Mouse (Mus musculus) macrophage (primary cell): ENCODE measurements at regions not wholly inside any gene's neighbourhood (a gene's known extent, or its start where the extent isn't known, plus 50 kb on each side); places are given as distances from the start of the nearest gene placed in this dataset.

Source experiments
- H3K27ac ChIP-seq: fragments of 350-480 bp; formaldehyde crosslinking; 2 replicates; pipeline ENCODE4 v1.9.0; 2021
- H3K36me3 ChIP-seq: fragments of 350-480 bp; formaldehyde crosslinking; 2 replicates; pipeline ENCODE4 v1.9.0; 2021; ENCODE audit errors: inconsistent target
- H3K4me3 ChIP-seq: fragments of 350-480 bp; formaldehyde crosslinking; 2 replicates; pipeline ENCODE4 v1.9.0; 2021; ENCODE audit errors: inconsistent target
- H3K79me2 ChIP-seq: fragments of 350-480 bp; formaldehyde crosslinking; 2 replicates; pipeline ENCODE4 v1.9.0; 2021; ENCODE audit errors: inconsistent target
- WGBS: methylation state at CpG from one replicate; pipeline ENCODE4 v1.1.7; 2026; ENCODE audit warnings: inconsistent platforms; ENCODE audit not compliant: missing documents; 5-methylcytosine and 5-hydroxymethylcytosine counted together

DNA sequence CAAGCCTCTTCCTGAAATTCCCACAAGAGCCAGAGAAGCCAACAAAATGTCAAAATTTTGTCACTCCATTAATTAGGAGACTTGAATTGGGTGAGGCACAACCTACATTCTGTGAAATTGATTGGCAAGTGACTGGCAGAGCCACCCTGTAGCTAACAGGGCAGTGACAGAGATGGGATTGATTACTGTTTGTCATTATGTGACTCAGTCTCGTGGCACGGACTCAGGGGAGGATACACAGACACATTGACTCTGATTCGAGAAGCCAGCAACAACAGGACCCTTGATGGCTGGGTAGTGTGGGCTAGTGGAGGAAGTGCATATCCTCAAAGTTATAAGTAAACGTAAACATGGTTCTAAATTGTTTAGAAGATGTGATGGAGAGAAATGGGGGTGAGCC, 445.8 kb upstream of the Pkn2 start:
- whole genome bisulfite sequencing = 65% methylated on average over 4 of the region's 4 CpGs
- H3K27ac ChIP-seq = no peak overlapping the region
- no peak overlapping the region for H3K4me3 ChIP-seq
- H3K36me3 ChIP-seq = no peaks in the 10 kb centered on the region
- no peaks in the 10 kb centered on the region for H3K79me2 ChIP-seq

GRCm38 (mm10) chr3:143316457-143316856, 434.7 kb upstream of the Pkn2 start:
- 85% methylated on average over 7 of the region's 7 CpGs for WGBS
- no peak overlapping the region for H3K4me3 ChIP-seq
- no peaks in the 10 kb centered on the region for H3K36me3 ChIP-seq
- H3K27ac ChIP-seq = no peak overlapping the region
- no peaks in the 10 kb centered on the region for H3K79me2 ChIP-seq

DNA sequence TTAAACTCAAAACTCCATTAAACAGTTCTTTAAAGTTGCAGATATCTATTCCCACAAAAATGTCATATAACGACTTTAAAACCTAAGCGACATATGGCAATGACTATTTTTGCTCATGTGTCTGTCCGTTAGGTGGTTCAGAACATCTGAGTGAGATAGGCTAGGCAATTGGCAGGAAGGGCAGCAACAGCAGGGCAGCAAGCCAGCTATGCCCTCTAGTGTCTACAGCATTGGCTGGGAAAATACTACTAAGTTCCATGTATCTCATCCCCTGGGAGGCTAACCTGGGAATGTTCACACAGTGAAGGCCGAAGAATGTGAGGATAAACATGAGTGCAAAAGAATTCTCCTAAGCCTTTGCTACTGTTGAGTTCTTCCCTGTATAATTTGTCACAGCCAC, 410.0 kb upstream of the Pkn2 start:
- H3K27ac ChIP-seq = no peak overlapping the region
- no peak overlapping the region for H3K4me3 ChIP-seq
- H3K79me2 ChIP-seq = no peaks in the 10 kb centered on the region
- WGBS = 94% methylated on average over 4 of the region's 4 CpGs
- H3K36me3 ChIP-seq = no peaks in the 10 kb centered on the region

GRCm38 (mm10) chr3:143264132-143264531, 382.3 kb upstream of the Pkn2 start:
- whole genome bisulfite sequencing = 96% methylated on average over 6 of the region's 6 CpGs
- Histone ChIP-seq H3K4me3 (no peak overlapping the region), H3K36me3 (no peaks in the 10 kb centered on the region), H3K27ac (no peak overlapping the region), H3K79me2 (no peaks in the 10 kb centered on the region)

DNA sequence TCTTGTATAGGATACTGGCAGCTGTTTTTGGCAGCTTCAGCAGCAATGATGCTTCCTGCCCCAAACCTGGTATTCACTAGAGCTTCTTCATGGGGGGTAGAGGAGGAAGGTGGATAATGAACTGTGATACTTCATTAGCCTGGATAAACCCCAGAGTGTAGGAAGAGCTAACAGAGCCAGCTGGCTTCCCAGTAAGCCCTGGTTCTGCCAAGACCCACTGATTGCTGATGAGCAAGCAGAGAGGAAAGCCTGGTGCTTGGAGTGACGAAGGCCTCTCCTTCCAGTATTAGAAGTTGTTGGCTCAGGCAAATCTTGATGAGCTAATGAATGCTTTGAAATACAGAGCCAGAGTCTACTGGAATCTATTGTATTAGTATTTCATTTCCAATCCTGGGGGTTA, 370.8 kb upstream of the Pkn2 start:
- Histone ChIP-seq H3K36me3 (no peaks in the 10 kb centered on the region), H3K79me2 (no peaks in the 10 kb centered on the region), H3K27ac (no peak overlapping the region), H3K4me3 (no peak overlapping the region)
- 93% methylated on average over 1 of the region's 1 CpGs for WGBS

DNA sequence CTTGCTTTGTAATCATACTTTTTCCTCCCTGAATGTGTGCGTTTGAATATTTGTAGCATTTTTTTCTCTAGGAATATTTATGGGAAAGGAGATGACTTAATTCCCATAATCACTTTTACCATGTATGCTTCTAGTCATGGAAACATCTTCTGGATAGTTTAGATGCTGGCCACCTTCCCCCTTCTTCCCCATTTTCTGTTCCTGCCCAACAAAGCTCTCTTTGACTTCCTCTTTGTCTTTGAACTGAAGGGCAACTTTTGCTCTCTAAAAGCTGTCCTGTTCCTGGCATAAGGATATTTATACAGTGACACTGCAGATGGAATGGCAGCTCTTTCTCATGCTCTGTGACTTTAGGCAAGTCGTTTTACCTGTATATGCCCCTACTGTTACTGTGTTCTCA, 370.2 kb upstream of the Pkn2 start:
- H3K36me3 ChIP-seq = no peaks in the 10 kb centered on the region
- no peak overlapping the region for H3K27ac ChIP-seq
- no peak overlapping the region for H3K4me3 ChIP-seq
- WGBS = 50% methylated on average over 2 of the region's 2 CpGs
- H3K79me2 ChIP-seq = no peaks in the 10 kb centered on the region

- no peaks in the 10 kb centered on the region for H3K36me3 ChIP-seq
- H3K4me3 ChIP-seq = no peak overlapping the region
- WGBS = 49% methylated on average over 3 of the region's 4 CpGs
- no peaks in the 10 kb centered on the region for H3K79me2 ChIP-seq
- no peak overlapping the region for H3K27ac ChIP-seq
Measured at GRCm38 (mm10) chr3:143242691-143243090, 360.9 kb upstream of the Pkn2 start.

DNA sequence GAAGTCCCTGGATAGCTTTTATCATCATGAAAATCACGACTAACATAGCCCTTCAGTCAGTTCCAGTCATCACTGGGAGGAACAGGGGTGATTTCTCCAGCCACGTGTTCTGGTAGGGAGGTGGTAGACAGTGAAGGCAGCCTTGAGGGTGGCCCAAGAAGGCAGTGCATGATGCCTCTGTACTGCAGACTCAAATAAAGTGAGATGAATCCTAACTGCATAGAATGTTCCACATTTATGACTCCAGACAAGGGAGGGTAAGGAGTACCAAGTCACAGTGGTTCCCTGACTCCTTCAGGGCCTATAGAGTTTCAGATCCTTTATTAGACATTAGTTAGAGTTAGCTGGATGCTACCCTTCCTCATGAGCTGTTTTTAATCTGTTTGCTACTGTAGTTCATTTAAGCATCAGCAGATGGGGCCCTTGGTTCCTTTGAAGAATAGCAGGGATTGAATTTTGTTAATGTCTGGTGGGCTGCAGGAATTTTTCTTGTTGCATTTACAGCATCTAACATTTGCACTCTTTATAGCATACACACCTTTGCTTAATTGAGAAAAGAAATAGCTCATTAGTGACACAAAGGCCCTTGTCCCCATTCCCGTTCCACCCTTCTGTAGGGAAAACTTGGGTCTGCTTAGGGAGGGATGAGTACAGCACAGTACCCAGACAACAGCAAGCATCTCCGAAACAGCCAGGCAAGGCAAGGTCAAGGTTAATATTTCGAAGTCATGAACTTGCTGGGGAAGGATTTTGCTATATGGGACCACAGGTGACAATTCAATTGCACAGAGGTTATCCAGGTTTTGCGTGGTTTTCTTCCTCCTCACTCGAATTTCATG, 359.0 kb upstream of the Pkn2 start:
- H3K79me2 ChIP-seq = no peaks in the 10 kb centered on the region
- H3K27ac ChIP-seq = no peak overlapping the region
- no peaks in the 10 kb centered on the region for H3K36me3 ChIP-seq
- no peak overlapping the region for H3K4me3 ChIP-seq
- 82% methylated on average over 7 of the region's 7 CpGs for WGBS

DNA sequence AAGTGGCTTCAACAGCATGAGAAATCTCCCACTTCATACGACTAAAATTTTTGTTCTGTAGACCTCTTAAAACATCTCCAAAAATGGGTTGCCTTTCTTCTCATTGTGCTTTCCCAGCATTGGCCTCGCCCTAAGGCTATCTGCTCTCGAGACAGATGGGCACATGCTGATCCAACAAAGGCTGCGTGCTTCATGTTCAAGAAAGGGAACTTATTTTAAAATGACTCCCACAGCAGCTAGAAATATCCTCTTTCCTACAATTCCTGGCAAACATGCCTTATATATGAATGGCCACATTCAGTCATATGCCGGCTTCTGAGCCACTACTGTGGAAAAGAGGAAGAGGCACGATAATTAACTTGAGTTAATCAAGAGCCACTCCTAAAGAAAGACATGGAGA, 356.7 kb upstream of the Pkn2 start:
- Histone ChIP-seq H3K79me2 (no peaks in the 10 kb centered on the region), H3K4me3 (no peak overlapping the region), H3K36me3 (no peaks in the 10 kb centered on the region), H3K27ac (no peak overlapping the region)
- WGBS = 90% methylated on average over 6 of the region's 6 CpGs

DNA sequence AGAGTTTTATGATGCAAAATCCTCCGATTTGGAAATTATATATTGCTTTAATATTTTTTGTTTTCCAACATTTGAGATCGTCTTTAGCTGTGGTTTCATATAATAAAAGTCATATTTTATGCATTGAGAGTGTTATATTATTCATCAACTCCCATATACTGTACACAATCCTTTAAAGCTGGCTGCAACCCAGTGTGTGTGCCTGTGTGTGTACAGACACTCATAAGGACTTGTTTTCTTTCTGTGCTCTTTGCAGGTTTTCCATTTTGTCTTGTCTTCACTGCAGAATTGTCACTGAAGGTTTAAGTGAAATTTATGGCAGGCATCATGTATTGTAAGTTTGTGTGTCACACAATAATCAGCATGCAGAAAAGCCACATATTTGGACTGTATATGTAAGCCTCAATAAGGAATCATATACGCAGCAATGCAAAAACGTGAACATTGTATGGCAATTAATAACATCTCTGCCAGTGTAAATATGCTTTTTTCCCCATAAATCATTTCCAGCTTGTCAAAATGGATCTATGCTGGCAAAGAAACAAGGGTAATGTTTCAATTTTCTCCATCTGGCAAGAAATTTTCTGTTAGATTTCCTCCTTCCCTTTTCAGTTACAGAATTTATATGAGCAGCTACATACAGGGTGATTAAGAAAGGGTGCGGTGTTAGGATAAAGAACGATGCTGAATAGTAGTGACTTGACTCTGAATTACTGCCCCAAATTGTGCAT, 342.4 kb upstream of the Pkn2 start:
- 84% methylated on average over 6 of the region's 6 CpGs for WGBS
- Histone ChIP-seq H3K27ac (no peak overlapping the region), H3K4me3 (no peak overlapping the region), H3K36me3 (no peaks in the 10 kb centered on the region), H3K79me2 (no peaks in the 10 kb centered on the region)

DNA sequence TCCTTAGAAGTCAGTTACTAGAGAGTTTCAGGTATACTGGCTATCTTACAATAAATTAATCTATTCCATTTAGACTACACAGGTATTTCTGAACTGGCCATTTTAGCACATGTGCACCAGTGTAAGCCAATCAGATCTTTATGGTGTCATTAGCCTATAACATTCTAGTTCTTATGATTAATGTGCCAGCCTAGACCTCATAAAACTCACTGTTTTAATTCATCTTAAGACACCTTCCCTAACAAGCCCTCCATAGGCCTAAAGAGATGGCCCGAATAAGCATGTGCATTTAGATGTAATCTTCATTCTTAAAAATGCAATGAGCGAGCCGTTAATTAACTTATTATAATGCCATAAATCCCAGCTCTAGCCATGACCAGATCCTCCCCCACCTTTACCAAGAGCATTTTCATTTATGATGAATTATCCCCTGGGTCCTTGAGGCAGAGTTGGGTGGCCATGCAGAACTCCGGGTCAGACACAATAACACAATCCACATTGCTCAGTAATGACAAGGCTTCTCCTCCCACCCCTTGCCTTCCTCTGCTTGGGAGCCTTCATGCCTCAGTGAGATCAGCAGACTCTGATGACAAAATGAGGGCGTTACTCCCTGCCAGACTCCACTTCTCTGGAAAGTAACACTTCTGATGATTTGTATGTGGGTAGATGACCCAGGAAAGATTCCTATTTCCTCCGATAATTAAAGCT, 311.6 kb upstream of the Pkn2 start:
- WGBS = 91% methylated on average over 6 of the region's 6 CpGs
- Histone ChIP-seq H3K79me2 (no peaks in the 10 kb centered on the region), H3K4me3 (no peak overlapping the region), H3K27ac (no peak overlapping the region), H3K36me3 (no peaks in the 10 kb centered on the region)

GRCm38 (mm10) chr3:143188931-143189330, 307.1 kb upstream of the Pkn2 start:
- H3K27ac ChIP-seq = no peak overlapping the region
- 69% methylated on average over 7 of the region's 7 CpGs for WGBS

DNA sequence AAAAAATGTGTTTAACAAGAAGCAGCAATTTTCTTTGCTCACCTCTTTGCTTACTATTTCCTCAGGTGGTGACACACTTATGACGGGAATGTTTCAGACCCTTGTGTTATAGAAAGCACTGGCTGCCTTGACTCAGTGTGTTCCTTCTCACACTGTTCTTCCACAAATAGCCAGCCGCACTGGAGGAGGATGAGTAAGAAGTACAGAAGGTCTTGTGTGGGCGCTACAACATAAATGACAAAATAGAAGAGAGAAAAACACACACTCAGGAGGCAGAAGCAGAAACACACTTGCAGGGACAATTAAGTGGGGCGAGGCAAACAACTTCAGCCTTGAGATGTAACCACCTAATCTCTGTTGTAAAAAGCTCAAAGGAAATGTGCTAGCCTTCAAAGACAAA, 292.2 kb upstream of the Pkn2 start:
- Histone ChIP-seq H3K36me3 (no peaks in the 10 kb centered on the region), H3K4me3 (no peak overlapping the region), H3K79me2 (no peaks in the 10 kb centered on the region), H3K27ac (no peak overlapping the region)
- WGBS = 90% methylated on average over 4 of the region's 4 CpGs

More at GRCm38 (mm10) chr3:143188931-143189330, 307.1 kb upstream of the Pkn2 start:
- Histone ChIP-seq H3K79me2 (no peaks in the 10 kb centered on the region), H3K36me3 (no peaks in the 10 kb centered on the region), H3K4me3 (no peak overlapping the region)

GRCm38 (mm10) chr3:143162444-143162843, 280.6 kb upstream of the Pkn2 start:
- WGBS = 100% methylated on average over 1 of the region's 1 CpGs
- no peaks in the 10 kb centered on the region for H3K79me2 ChIP-seq
- H3K4me3 ChIP-seq = no peak overlapping the region
- H3K27ac ChIP-seq = no peak overlapping the region
- no peaks in the 10 kb centered on the region for H3K36me3 ChIP-seq

- Histone ChIP-seq H3K36me3 (no peaks in the 10 kb centered on the region), H3K27ac (no peak overlapping the region), H3K4me3 (no peak overlapping the region), H3K79me2 (no peaks in the 10 kb centered on the region)
- WGBS = 92% methylated on average over 6 of the region's 6 CpGs
Measured at GRCm38 (mm10) chr3:143161993-143162392, 280.2 kb upstream of the Pkn2 start.
